Mouse (Mus musculus) right cerebral cortex, postnatal 10 days (tissue): ENCODE measurements at regions not wholly inside any gene's neighbourhood (a gene's known extent, or its start where the extent isn't known, plus 50 kb on each side); places are given as distances from the start of the nearest gene placed in this dataset.
"Not testable (repeated sequence)": the region's sequence is repeated elsewhere in the genome, so short reads cannot be mapped to it uniquely, and the experiment has no call there.

ENCODE experiments used
- DNase-seq, 2 experiments: peaks; one replicate each; pipeline ENCODE4 v3.0.0; 2021; ENCODE audit warnings: low spot score in 2 of 2

DNA sequence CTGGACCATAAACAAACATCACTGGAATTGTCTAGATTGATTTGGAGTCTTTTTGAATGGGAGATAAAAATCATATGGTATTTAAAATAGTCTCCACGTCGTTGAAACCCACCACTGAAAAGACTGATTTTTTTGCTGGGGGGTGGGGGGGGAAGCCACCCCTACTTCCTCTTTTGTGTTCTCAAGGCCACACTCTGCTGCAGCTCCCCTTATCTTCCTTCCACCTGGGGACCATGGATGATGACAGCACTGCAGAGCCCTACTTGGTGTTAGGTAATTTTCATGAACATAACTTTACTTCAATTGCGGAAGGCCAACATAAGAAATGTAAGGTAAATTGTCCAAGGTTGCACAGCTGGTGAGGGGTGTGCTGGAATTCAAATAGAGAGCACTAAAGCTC, 232.4 kb upstream of the Vrk2 start:
- no peak for DNase-seq

- no peak for DNase-seq
Measured at GRCm38 (mm10) chr11:26824080-26824727, 230.4 kb upstream of the Vrk2 start.

GRCm38 (mm10) chr11:26821091-26821490, 227.3 kb upstream of the Vrk2 start:
- DNase-seq: no peak

DNA sequence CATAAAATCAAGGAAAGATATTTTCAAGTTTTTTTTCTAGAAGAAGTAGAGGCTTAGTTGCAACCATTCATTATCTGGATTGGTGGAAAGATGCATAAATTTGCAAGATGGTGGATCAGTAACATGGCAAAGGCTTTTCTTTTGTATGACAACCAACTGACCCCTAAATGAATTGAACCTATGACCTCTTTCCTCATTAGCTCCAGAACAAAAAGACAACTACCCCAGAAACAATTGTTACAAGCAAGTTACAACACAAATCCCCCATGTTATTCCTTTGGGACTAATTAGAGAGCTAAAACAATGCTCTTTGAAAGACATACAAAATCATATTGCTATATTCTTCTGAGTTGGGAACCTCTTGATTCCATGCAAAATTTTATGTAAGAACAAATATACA, 223.5 kb upstream of the Vrk2 start:
- DNase-seq: no peak

GRCm38 (mm10) chr11:26815104-26815503, 221.3 kb upstream of the Vrk2 start:
- DNase-seq: no peak

DNA sequence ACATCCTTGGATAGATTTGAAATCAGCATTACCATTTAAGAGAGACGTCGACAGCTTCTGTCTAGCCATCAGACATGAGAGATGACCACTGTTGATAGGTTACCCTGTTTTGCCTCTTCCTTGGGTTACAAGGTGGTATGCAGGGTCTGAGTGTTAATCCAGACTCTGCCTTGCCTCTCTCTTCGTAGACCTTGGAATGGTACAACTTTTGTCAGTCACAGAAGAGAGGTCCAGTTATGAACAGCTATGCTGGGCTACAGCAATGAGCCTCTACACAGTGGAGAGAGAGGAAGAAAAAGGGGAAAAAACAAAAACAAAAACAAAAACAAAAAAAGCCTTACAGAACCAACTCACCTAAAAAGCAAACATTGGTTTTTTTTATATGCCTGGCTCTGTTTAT, 220.8 kb upstream of the Vrk2 start:
- no peak for DNase-seq

GRCm38 (mm10) chr11:26802249-26802941, 208.6 kb upstream of the Vrk2 start:
- DNase-seq: no peak

DNA sequence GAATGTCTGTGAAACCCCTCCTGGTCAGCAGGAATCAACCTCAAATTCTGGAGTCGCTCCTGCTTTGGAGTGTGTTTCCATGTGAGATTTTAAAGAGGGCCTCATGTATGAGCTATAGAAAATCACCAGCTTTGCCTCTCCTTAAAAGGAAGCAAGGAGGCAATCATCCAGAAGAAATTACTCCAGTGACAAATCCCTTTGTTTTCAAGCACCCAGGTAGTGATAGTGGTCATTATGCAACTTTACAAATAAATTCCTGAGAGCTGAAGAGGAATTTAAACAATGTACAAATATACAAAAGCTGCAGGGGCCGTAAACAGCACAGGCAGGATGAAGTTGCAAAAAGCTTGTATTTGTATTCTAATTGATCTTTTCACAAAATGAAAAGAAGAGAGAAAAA, 206.5 kb upstream of the Vrk2 start:
- no peak for DNase-seq

DNA sequence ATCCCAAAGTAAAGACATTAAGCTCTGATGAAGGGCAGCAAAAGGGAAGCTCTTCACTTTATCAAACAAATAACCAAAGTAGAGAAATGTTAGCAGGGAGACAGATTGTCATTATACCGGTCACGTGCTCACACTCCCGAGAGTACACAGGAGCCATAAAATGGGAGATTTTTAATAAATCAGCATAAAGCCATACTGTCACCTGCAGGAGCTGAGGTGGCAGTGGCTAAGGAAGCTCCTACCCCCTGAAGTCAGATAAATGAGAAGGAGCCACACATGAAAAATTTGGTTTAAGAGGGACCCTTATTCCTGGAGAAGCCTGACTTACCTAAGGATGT, 200.8 kb upstream of the Vrk2 start:
- DNase-seq: no peak

- no peak for DNase-seq
Measured at GRCm38 (mm10) chr11:26793928-26794628, 200.3 kb upstream of the Vrk2 start.

DNA sequence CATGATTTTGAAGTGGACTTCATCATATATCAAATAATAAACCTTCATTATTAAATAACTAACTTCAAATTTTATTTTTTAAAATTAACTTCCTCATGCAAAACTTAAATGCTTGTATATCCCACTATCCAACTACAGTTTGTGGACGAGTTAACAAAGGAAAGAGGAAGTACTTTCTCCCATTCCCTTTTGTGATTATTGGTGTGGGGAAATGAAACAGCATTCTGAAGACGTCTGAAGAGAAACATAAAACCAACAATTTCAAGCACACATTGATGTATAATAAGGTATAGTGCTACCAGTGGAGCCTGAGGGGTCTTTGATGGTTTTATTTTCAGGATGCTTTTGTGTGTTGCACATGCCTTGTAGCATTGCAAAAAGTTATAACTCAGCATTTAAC, 195.5 kb upstream of the Vrk2 start:
- no peak for DNase-seq

- peak; percentile 56 to 64 for DNase-seq
Measured at GRCm38 (mm10) chr11:26785164-26785563, 191.4 kb upstream of the Vrk2 start.

DNA sequence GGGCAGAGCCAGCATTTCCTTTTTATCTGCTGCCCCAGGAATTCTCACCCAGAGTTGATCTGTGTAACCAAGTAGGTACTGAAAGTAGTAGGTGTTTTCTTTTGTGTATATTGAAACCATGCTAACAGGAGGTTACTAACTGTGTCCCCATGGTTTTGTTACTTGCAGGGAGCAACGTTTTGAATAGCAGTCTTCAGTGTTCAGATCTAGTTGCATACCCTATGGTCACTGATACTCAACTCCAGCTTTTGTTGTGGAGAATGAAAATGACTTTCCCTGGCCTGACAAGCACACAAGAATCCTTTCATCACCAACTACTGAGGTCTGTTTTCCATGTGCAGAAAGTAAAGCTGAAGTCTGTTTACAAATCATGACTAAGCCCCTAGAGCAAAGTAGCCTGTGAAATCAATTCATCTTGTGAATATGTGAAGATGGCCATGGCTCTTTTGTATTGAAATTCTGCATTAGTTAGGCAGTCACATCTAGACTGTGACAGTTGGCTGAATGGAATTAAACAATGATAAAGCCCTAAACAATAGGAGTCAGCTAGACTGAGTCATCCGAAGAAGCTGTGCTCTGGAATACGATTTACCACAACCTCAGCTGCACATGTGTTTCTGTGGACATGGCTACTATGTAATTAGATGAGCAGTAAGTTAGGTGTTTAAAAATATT, 179.5 kb upstream of the Vrk2 start:
- no peak for DNase-seq

DNA sequence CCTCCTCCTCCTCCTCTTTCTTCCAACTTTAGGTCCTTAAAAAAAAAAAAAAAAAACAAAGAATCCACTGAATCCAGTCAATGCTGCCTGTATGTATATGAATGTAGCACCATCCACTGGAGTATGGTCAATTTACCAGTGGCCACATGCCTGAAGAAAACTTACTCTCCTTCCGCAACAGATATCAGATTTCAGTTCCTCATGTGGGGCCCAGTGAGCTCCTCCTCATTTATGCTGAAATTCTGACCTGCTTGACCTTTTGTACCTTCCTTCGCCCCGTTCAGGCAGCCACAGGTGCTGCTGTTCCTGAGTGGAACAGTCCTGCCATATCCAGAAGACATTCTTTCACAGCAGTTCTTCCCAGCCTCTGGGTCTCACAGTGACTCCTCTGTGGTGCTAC, 161.8 kb upstream of the Vrk2 start:
- no peak for DNase-seq

GRCm38 (mm10) chr11:26753616-26754015, 159.8 kb upstream of the Vrk2 start:
- no peak for DNase-seq

- DNase-seq: no peak
Measured at GRCm38 (mm10) chr11:26742235-26742634, 148.4 kb upstream of the Vrk2 start.

GRCm38 (mm10) chr11:26739732-26740131, 145.9 kb upstream of the Vrk2 start:
- no peak for DNase-seq

- DNase-seq: peak in 1 of 2 experiments; percentile 19
Measured at GRCm38 (mm10) chr11:26726969-26727368, 133.2 kb upstream of the Vrk2 start.

DNA sequence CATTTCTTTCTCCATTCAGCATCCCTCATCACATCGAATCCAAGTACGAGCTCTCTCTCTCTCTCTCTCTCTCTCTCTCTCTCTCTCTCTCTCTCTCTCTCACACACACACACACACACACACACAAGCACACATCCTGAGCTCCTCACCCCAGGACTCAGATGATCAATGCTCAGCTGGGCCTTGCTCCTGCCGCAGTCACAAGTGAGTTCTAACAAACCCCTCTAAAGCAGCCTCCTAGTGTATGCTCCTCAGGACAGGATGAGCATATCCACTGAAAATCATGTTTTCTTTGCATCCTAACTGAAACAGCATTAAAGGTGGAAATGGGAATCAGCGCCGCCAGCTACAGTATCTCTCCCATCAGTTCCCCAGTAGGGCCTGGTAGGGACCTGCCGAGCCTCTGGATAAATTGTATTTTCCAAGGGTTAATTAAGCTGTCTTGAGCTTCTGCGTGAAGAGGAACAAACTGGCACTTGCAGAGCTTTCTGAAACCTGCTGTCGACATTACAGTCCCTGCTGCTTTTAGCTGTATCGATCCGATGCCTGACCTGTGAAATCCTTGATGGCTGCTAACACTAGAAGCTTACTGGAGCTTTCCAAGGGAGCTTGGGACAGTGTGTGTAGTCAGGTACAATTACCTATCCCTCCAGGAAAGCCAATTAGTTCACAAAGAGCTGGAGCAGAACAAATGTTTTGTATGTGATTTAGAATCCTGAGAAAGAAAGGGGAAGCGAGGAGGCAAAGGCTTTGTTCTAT, 131.3 kb upstream of the Vrk2 start:
- no peak for DNase-seq

DNA sequence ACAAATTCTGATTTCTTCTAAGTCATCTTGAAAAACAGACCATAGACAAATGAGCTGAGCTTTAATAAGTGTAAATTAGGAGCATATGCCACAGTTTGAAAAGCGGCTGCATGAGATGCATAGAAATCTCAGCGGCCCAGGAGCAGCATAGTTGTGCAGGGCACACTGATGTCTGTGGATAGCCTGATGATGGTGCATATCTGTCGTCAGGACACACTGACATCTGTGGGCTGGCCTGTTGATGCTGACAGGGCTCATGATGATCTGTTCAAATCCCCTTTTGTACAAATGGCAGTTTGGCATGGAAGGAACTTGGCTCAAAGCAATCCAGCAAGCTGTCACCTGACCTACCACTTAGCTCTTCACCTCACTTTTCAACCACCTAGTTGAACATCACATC, 128.5 kb upstream of the Vrk2 start:
- DNase-seq: no peak

GRCm38 (mm10) chr11:26721173-26721572, 127.4 kb upstream of the Vrk2 start:
- DNase-seq: no peak

DNA sequence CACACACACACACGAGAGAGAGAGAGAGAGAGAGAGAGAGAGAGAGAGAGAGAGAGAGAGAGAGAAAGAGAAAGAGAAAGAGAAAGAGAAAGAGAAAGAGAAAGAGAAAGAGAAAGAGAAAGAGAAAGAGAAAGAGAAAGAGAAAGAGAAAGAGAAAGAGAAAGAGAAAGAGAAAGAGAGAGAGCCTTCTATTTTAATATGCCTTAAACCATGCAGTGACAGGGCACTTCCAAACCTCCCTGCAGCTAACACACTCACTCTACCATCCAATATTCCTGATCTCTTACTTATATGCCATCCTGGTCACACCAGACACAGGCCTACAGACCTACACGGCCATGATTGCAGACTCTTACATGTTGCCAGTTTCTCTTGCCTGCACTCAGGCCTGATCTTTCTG, 117.4 kb upstream of the Vrk2 start:
- DNase-seq: not testable (repeated sequence)
